Mouse (Mus musculus) kidney, postnatal 0 days (tissue): Measurements from ENCODE around the gene Epb41l5. TPM values are rescaled to one million over a fixed set of nuclear protein-coding genes. Genes with fewer than 3 reads are reported as not detected.

Experiments
- ATAC-seq: fragments of 200-750 bp; cut with Nextera tagmentation; replicated peaks from 2 replicates; pipeline ENCODE4 v1.8.0; 2017; ENCODE audit warnings: low read depth, moderate number of reproducible peaks, moderate TSS enrichment, moderate library complexity; ENCODE audit not compliant: low FRiP score
- DNase-seq: peaks from one replicate; pipeline ENCODE4 v3.0.0-alpha.2; 2016; ENCODE audit warnings: low spot score
- H3K27ac ChIP-seq: fragments of 300-500 bp; sonication (generic); 2 replicates; pipeline ENCODE4 v1.5.1; 2014; ENCODE audit warnings: mild to moderate bottlenecking
- H3K27me3 ChIP-seq: fragments of 300-500 bp; sonication (generic); 2 replicates; pipeline ENCODE4 v1.6.1; 2014; ENCODE audit warnings: low read length, mixed read lengths; ENCODE audit not compliant: insufficient read depth
- H3K36me3 ChIP-seq: fragments of 300-500 bp; sonication (generic); 2 replicates; pipeline ENCODE4 v1.6.1; 2014; ENCODE audit warnings: low read length, mixed read lengths; ENCODE audit not compliant: insufficient read depth
- H3K4me1 ChIP-seq: fragments of 300-500 bp; sonication (generic); replicated peaks from 2 replicates; pipeline ENCODE4 v1.6.1; 2014; ENCODE audit warnings: antibody characterized with exemption, low read length, mixed read lengths; ENCODE audit not compliant: insufficient read depth
- H3K4me2 ChIP-seq: fragments of 300-500 bp; sonication (generic); 2 replicates; pipeline ENCODE4 v1.6.1; 2014; ENCODE audit warnings: mild to moderate bottlenecking, low read length, moderate library complexity, mixed read lengths
- H3K4me3 ChIP-seq: fragments of 300-500 bp; sonication (generic); replicated peaks from 2 replicates; pipeline ENCODE4 v1.5.1; 2014; ENCODE audit warnings: low read depth, low read length
- H3K9ac ChIP-seq: fragments of 300-500 bp; sonication (generic); 2 replicates; pipeline ENCODE4 v1.6.1; 2014; ENCODE audit warnings: low read depth, low read length
- H3K9me3 ChIP-seq: fragments of 300-500 bp; sonication (generic); replicated peaks from 2 replicates; pipeline ENCODE4 v1.6.1; 2016; ENCODE audit warnings: low read length, inconsistent platforms, mixed read lengths
- CTCF ChIP-seq: IDR thresholded peaks from 2 replicates; pipeline ENCODE4 v1.5.1; 2016; ENCODE audit warnings: antibody characterized with exemption, low read depth, mild to moderate bottlenecking, moderate library complexity
- WGBS: fragments of 180-500 bp; shearing (Covaris S2); extraction: QIAGEN DNeasy Blood & Tissue Kit; methylation state at CpG from one replicate; pipeline ENCODE4 v1.1.7; 2014; 5-methylcytosine and 5-hydroxymethylcytosine counted together
- polyA plus RNA-seq: library from polyadenylated mRNA; unstranded; fragments of >200 nt; fragmentation: Nextera tagmentation; extraction: Ambion mirVana; gene quantifications from 2 replicates; pipeline ENCODE4 v1.2.1, GENCODE M21; 2015

Epb41l5 gene
- polyA plus RNA-seq, 1 experiment from 2014 or later, result 50.9 TPM

DNA sequence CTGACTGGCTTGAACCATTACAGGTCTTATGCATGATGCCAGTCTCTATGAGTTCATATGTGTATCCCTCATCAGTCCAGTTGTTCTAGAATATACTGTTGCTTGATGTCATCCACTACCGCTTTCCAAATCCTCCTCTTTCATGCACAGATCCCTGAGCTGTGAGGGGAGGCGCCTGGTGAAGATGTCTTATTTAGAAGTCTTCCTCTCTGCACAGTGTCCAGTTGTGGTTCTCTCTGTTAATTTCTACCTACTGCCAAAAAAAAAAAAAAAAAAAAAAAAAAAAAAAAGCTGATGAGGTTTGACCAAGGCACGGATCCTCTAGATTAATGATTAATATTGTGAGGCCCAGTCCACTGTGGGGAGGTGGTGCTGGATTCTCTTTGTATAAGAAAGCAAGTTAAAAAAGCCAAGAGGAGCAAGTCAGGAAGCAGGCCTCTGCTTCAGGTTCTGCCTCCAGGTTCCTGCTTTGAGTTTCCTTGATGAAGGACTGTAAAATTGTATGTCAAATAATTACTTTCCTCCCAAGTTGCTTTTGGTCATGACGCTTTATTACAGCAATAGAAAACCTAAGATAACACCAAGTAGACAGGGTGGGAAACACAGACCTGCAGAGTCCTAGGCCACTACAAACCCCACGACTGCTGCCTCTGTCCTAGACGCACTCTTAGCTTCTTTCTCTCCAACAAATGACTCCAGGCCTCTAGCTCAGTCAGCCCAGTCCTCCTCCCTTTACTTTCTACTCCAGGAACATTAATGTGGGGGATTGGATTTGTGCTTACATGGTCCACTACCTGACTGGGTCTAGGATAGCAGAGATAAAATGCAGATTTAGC, 11.4 kb downstream of the Epb41l5 start:
- no peak for TF ChIP-seq CTCF

DNA sequence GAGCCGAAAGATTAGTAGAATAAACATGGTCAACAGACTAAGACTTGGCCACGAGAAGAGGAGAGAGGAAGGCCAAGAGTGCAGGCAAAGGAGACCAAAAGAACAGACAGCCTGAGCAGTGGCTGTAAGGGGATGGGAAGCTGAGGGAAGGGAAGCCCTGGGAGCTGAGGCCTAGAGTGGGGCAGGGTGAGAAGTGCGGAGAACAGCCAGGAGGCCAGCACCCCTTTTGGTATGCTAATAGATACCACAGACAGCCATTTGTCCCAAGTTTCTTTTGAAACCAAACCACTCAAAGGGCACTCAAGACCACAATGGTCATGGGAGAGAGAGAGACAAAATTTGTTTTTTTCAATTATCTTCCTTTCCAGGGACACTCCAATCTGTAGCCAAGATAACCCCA, 14.1 kb downstream of the Epb41l5 start:
- H3K27ac ChIP-seq, result no peak overlapping the region
- no peaks in the 10 kb centered on the region for H3K9me3 ChIP-seq
- H3K9ac ChIP-seq, result no peak overlapping the region
- WGBS, result 51% methylated on average over 3 of the region's 3 CpGs
- no peak overlapping the region for H3K4me2 ChIP-seq
- no peak overlapping the region for H3K4me3 ChIP-seq
- H3K36me3 ChIP-seq, result no peaks in the 10 kb centered on the region
- H3K4me1 ChIP-seq, result peaks cover 10% of the 10 kb centered on the region; the same call in 1 of the 2 replicates
- TF ChIP-seq CTCF, result no peak
- H3K27me3 ChIP-seq, result no peaks in the 10 kb centered on the region
- ATAC-seq, result no peak
- no peak for DNase-seq

More for the DNA sequence above, 11.4 kb downstream of the Epb41l5 start:
- Histone ChIP-seq H3K9ac (no peak overlapping the region), H3K9me3 (no peaks in the 10 kb centered on the region), H3K4me2 (no peak overlapping the region), H3K27ac (peak overlapping the region; percentile 74), H3K36me3 (no peaks in the 10 kb centered on the region), H3K4me3 (no peak overlapping the region), H3K27me3 (no peaks in the 10 kb centered on the region), H3K4me1 (peaks cover 13% of the 10 kb centered on the region; the same call in 1 of the 2 replicates)
- ATAC-seq, result peak; percentile 43; the same call in 1 of the 2 replicates
- 58% methylated on average over 6 of the region's 6 CpGs for WGBS
- DNase-seq, result no peak

DNA sequence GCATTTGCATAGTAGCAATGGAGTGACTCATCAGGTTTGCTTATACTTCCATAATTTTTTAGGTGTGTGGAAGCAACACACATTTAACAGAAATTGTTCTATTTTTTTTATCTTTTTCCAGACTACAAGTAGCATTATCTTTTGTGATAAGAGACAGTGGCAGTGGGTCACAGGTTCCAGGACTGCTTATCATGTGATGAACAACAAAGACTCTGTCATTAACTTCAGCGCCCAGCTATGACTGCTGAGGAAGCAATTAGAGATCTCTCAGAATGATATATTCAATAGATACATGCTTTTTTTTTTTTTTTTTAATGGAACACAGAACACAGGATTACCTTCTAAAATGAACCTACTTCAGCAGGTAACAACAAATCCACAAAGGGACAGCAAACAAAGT, 18.4 kb downstream of the Epb41l5 start:
- Histone ChIP-seq H3K9me3 (no peaks in the 10 kb centered on the region), H3K9ac (no peak overlapping the region), H3K27me3 (no peaks in the 10 kb centered on the region), H3K27ac (no peak overlapping the region), H3K4me3 (no peak overlapping the region), H3K4me1 (no peaks in the 10 kb centered on the region), H3K4me2 (no peak overlapping the region), H3K36me3 (0 out of 2 replicates have a peak, but pooled peaks cover 2% of the 10 kb centered on the region)
- no peak for ATAC-seq
- no peak for TF ChIP-seq CTCF
- no peak for DNase-seq
- 42% methylated on average over 1 of the region's 1 CpGs for WGBS

- 0 out of 2 replicates have a peak, but pooled peaks cover 6% of the 10 kb centered on the region for H3K4me1 ChIP-seq
- H3K9ac ChIP-seq, result no peak overlapping the region
- no peaks in the 10 kb centered on the region for H3K27me3 ChIP-seq
- H3K4me3 ChIP-seq, result no peak overlapping the region
- WGBS, result 26% methylated on average over 4 of the region's 4 CpGs
- DNase-seq (peak; percentile 89), ATAC-seq (peak; percentile 54; the same call in 1 of the 2 replicates)
- H3K27ac ChIP-seq, result peak overlapping the region; percentile 43
- H3K9me3 ChIP-seq, result no peaks in the 10 kb centered on the region
- TF ChIP-seq CTCF, result no peak
- H3K36me3 ChIP-seq, result 0 out of 2 replicates have a peak, but pooled peaks cover 2% of the 10 kb centered on the region
- H3K4me2 ChIP-seq, result no peak overlapping the region
Observed at GRCm38 (mm10) chr1:119626837-119627236, 22.0 kb downstream of the Epb41l5 start.

DNA sequence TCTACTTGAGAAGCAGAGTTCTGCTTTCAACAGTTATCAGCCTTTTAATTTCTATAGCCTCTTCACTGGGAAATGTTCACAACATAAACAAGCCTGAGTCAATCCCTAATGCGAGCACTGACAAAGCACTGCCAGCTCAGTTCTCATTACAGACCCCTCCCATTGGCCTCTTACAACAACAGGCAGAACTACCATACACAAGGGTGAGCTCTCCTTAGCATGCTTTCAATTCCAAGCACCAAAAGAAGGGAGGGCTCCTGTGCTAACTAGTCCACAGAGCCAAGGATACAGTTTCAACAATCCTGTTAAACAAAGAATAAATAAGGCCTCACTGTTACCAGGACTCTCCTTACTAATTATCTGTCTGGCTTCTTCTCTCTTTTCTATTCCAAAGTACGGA, 24.4 kb downstream of the Epb41l5 start:
- Histone ChIP-seq H3K27me3 (no peaks in the 10 kb centered on the region), H3K36me3 (0 out of 2 replicates have a peak, but pooled peaks cover 2% of the 10 kb centered on the region), H3K9me3 (no peaks in the 10 kb centered on the region), H3K9ac (no peak overlapping the region), H3K27ac (peak overlapping the region; percentile 50; the same call in 1 of the 2 replicates), H3K4me2 (0 out of 2 replicates have a peak overlapping the region, but pooled peaks have one; percentile 3), H3K4me1 (0 out of 2 replicates have a peak, but pooled peaks cover 6% of the 10 kb centered on the region), H3K4me3 (no peak overlapping the region)
- ATAC-seq (no peak), DNase-seq (peak; percentile 71)
- no peak for TF ChIP-seq CTCF
- WGBS, result 30% methylated on average over 2 of the region's 2 CpGs

- no peak for DNase-seq
- Histone ChIP-seq H3K9ac (no peak overlapping the region), H3K27ac (no peak overlapping the region), H3K4me2 (no peak overlapping the region), H3K4me3 (no peak overlapping the region), H3K27me3 (no peaks in the 10 kb centered on the region), H3K9me3 (no peaks in the 10 kb centered on the region), H3K4me1 (no peaks in the 10 kb centered on the region), H3K36me3 (peaks cover 15% of the 10 kb centered on the region)
- 86% methylated on average over 3 of the region's 3 CpGs for WGBS
- no peak for TF ChIP-seq CTCF
- ATAC-seq, result no peak
Observed at GRCm38 (mm10) chr1:119605396-119605795, 43.4 kb downstream of the Epb41l5 start.
